Mouse (Mus musculus): ENCODE results near the gene Itga8. TPM values are rescaled to one million over a fixed set of nuclear protein-coding genes. Genes with fewer than 3 reads are reported as not detected.

The Itga8 gene
- polyA plus RNA-seq, 1 experiment from 2014 or later, result 20.0 TPM

DNA sequence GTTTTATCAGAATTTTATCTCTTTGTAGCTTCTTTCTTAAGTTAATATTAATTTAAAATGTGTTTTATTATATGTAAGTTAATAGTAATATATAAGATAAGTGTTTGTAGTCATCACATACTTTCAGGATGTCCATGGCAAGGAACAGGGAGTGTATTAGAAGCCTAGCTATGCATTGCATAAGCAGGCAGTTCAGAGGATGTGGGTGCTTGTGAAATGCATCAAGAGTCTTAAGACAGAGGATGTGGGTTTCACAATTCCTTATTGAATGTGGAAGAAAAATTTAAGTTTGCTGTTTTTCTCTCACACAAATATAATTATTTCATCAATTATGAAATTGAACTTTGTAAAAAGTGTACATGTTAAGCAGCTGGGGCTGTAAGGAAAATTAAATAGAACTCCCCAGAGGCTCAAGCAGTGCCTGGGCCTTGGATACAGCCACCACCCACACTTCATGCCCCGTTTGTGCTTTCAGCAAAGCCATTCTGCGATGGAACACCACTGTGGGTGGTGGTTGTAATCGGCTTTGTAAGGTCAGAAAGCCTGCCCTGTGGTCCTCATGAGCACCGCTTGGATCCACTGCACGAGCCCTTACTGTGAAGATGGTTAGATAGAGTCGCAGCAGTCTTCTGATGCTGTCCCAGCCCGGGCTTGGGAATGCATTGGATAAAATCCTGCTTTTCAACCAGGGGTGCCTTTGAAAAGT, 126.8 kb downstream of the Itga8 start:
- ATAC-seq (no peak), DNase-seq (ENCODE audit: low spot score) (peak; percentile 70)
- Histone ChIP-seq H3K27me3 (replicated peaks; ENCODE audit: insufficient read depth, low read length) (no peaks in the 10 kb centered on the region), H3K9ac (replicated peaks; ENCODE audit: low read depth) (no peak overlapping the region), H3K36me3 (ENCODE audit: insufficient read depth, low read length) (no peaks in the 10 kb centered on the region), H3K4me2 (replicated peaks; ENCODE audit: low read depth, low read length) (no peak overlapping the region), H3K27ac (ENCODE audit: low read length) (no peak overlapping the region), H3K9me3 (ENCODE audit: low read length) (no peaks in the 10 kb centered on the region), H3K4me3 (ENCODE audit: low read depth, low read length) (no peak overlapping the region), H3K4me1 (ENCODE audit: insufficient read depth, low read depth, low read length) (no peaks in the 10 kb centered on the region)
- WGBS, result 75% methylated on average over 7 of the region's 7 CpGs
- TF ChIP-seq CTCF (IDR thresholded peaks at IDR 0.05), result no peak
- no peak for TF ChIP-seq EP300 (IDR thresholded peaks at IDR 0.05)

DNA sequence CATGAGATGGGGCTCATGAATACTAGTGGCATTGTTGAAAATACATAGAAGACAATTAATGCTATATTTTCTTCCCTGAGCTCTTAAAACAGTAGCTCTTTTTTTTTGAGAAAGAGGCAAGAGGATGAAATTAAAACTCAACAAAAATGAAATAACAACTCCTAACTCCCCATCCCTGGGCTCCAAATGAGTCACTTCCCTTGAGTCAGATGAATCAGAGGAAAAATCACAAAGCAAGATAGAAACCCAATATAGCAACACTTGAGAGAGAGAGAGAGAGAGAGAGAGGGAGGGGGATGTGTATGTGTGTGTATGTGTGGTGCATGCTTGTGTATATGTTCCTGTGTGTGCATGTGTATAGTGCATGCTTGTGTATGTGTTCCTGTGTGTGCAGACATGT, 131.5 kb downstream of the Itga8 start:
- Histone ChIP-seq H3K4me3 (ENCODE audit: low read depth, low read length) (no peak overlapping the region), H3K27me3 (replicated peaks; ENCODE audit: insufficient read depth, low read length) (no peaks in the 10 kb centered on the region), H3K9me3 (ENCODE audit: low read length) (no peaks in the 10 kb centered on the region), H3K36me3 (ENCODE audit: insufficient read depth, low read length) (no peaks in the 10 kb centered on the region), H3K27ac (ENCODE audit: low read length) (no peak overlapping the region), H3K4me1 (ENCODE audit: insufficient read depth, low read depth, low read length) (no peaks in the 10 kb centered on the region), H3K4me2 (replicated peaks; ENCODE audit: low read depth, low read length) (no peak overlapping the region), H3K9ac (replicated peaks; ENCODE audit: low read depth) (no peak overlapping the region)
- TF ChIP-seq EP300 (IDR thresholded peaks at IDR 0.05), result no peak
- no peak for TF ChIP-seq CTCF (IDR thresholded peaks at IDR 0.05)
- DNase-seq (ENCODE audit: low spot score) (no peak), ATAC-seq (no peak)

- Histone ChIP-seq H3K36me3 (ENCODE audit: insufficient read depth, low read length) (no peaks in the 10 kb centered on the region), H3K27me3 (replicated peaks; ENCODE audit: insufficient read depth, low read length) (no peaks in the 10 kb centered on the region), H3K27ac (ENCODE audit: low read length) (no peak overlapping the region), H3K9ac (replicated peaks; ENCODE audit: low read depth) (no peak overlapping the region), H3K4me1 (ENCODE audit: insufficient read depth, low read depth, low read length) (no peaks in the 10 kb centered on the region), H3K4me3 (ENCODE audit: low read depth, low read length) (no peak overlapping the region), H3K9me3 (ENCODE audit: low read length) (no peaks in the 10 kb centered on the region), H3K4me2 (replicated peaks; ENCODE audit: low read depth, low read length) (no peak overlapping the region)
- TF ChIP-seq EP300 (IDR thresholded peaks at IDR 0.05) (no peak), CTCF (IDR thresholded peaks at IDR 0.05) (peak; percentile 65)
- DNase-seq (ENCODE audit: low spot score) (no peak), ATAC-seq (no peak)
- WGBS, result 86% methylated on average over 3 of the region's 3 CpGs
These were observed 141.2 kb downstream of the Itga8 start for GRCm38 (mm10) chr2:12160486-12160885.

- WGBS, result 40% methylated on average over 1 of the region's 1 CpGs
- H3K9me3 ChIP-seq (ENCODE audit: low read length), result no peaks in the 10 kb centered on the region
- no peaks in the 10 kb centered on the region for H3K27me3 ChIP-seq (replicated peaks; ENCODE audit: insufficient read depth, low read length)
- no peak overlapping the region for H3K27ac ChIP-seq (ENCODE audit: low read length)
- H3K9ac ChIP-seq (replicated peaks; ENCODE audit: low read depth), result no peak overlapping the region
- no peaks in the 10 kb centered on the region for H3K36me3 ChIP-seq (ENCODE audit: insufficient read depth, low read length)
- H3K4me3 ChIP-seq (ENCODE audit: low read depth, low read length), result no peak overlapping the region
- DNase-seq (ENCODE audit: low spot score), result no peak
- no peaks in the 10 kb centered on the region for H3K4me1 ChIP-seq (ENCODE audit: insufficient read depth, low read depth, low read length)
- no peak for TF ChIP-seq EP300 (IDR thresholded peaks at IDR 0.05)
- TF ChIP-seq CTCF (IDR thresholded peaks at IDR 0.05), result no peak
- H3K4me2 ChIP-seq (replicated peaks; ENCODE audit: low read depth, low read length), result no peak overlapping the region
- no peak for ATAC-seq
These were observed 144.7 kb downstream of the Itga8 start for GRCm38 (mm10) chr2:12157001-12157400.

DNA sequence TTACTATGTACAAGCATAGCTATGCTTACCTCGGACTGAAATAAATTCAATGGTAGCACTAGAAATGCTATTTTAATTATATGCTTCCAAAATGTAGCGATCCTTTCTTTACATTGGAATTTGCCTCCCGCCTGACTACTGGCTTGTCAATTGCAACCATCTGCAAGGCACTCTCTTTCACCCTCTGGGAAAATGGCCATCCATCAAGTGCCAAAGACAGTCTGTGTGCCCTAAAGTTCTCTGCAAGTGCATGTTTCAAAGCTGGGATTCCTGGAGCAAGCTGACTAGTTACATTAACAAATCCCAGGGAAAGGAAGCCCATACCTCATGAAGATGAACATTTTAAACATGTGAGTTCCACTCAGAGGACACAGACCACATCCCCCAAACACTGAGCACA, 145.3 kb downstream of the Itga8 start:
- TF ChIP-seq EP300 (IDR thresholded peaks at IDR 0.05) (no peak), CTCF (IDR thresholded peaks at IDR 0.05) (no peak)
- Histone ChIP-seq H3K9me3 (ENCODE audit: low read length) (no peaks in the 10 kb centered on the region), H3K9ac (replicated peaks; ENCODE audit: low read depth) (no peak overlapping the region), H3K27me3 (replicated peaks; ENCODE audit: insufficient read depth, low read length) (no peaks in the 10 kb centered on the region), H3K4me3 (ENCODE audit: low read depth, low read length) (no peak overlapping the region), H3K4me2 (replicated peaks; ENCODE audit: low read depth, low read length) (no peak overlapping the region), H3K27ac (ENCODE audit: low read length) (no peak overlapping the region), H3K36me3 (ENCODE audit: insufficient read depth, low read length) (no peaks in the 10 kb centered on the region), H3K4me1 (ENCODE audit: insufficient read depth, low read depth, low read length) (no peaks in the 10 kb centered on the region)
- ATAC-seq (no peak), DNase-seq (ENCODE audit: low spot score) (no peak)
- WGBS, result 47% methylated on average over 3 of the region's 3 CpGs

DNA sequence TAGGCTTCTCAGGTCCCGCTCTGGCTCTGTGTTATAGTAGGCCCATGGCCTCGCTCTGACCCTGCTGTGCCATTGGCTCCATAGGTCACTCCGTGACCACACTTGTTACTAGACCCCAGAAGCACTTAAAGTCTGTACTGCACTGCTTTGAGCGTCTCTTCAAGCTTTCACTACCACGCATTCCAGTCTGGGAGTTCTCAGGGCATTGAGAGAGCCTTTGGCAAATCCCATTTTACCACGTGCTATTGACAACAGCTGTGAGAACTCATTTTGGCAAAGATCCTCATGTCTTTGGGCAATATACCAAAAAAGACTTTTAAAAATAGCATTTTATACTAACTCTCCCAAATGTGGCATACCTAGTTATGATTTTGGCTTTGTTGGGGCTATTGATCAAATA, 147.0 kb downstream of the Itga8 start:
- WGBS, result 62% methylated on average over 6 of the region's 6 CpGs
- Histone ChIP-seq H3K9ac (replicated peaks; ENCODE audit: low read depth) (no peak overlapping the region), H3K9me3 (ENCODE audit: low read length) (no peaks in the 10 kb centered on the region), H3K36me3 (ENCODE audit: insufficient read depth, low read length) (no peaks in the 10 kb centered on the region), H3K27me3 (replicated peaks; ENCODE audit: insufficient read depth, low read length) (no peaks in the 10 kb centered on the region), H3K4me3 (ENCODE audit: low read depth, low read length) (no peak overlapping the region), H3K27ac (ENCODE audit: low read length) (no peak overlapping the region), H3K4me2 (replicated peaks; ENCODE audit: low read depth, low read length) (no peak overlapping the region), H3K4me1 (ENCODE audit: insufficient read depth, low read depth, low read length) (no peaks in the 10 kb centered on the region)
- peak; percentile 44 for DNase-seq (ENCODE audit: low spot score)
- TF ChIP-seq EP300 (IDR thresholded peaks at IDR 0.05), result no peak
- TF ChIP-seq CTCF (IDR thresholded peaks at IDR 0.05), result no peak
- peak; percentile 44; the same call in 1 of the 2 replicates for ATAC-seq

- Histone ChIP-seq H3K4me3 (ENCODE audit: low read depth, low read length) (no peak overlapping the region), H3K27ac (ENCODE audit: low read length) (no peak overlapping the region), H3K4me2 (replicated peaks; ENCODE audit: low read depth, low read length) (no peak overlapping the region), H3K27me3 (replicated peaks; ENCODE audit: insufficient read depth, low read length) (no peaks in the 10 kb centered on the region), H3K36me3 (ENCODE audit: insufficient read depth, low read length) (no peaks in the 10 kb centered on the region), H3K9ac (replicated peaks; ENCODE audit: low read depth) (no peak overlapping the region), H3K4me1 (ENCODE audit: insufficient read depth, low read depth, low read length) (no peaks in the 10 kb centered on the region), H3K9me3 (ENCODE audit: low read length) (no peaks in the 10 kb centered on the region)
- WGBS, result 28% methylated on average over 1 of the region's 1 CpGs
- TF ChIP-seq EP300 (IDR thresholded peaks at IDR 0.05) (no peak), CTCF (IDR thresholded peaks at IDR 0.05) (no peak)
- ATAC-seq (no peak), DNase-seq (ENCODE audit: low spot score) (no peak)
These were observed 148.2 kb downstream of the Itga8 start for GRCm38 (mm10) chr2:12153551-12153950.
